Mouse (Mus musculus) left cerebral cortex, postnatal 36 days (tissue): ENCODE data around the gene Plekha8. TPM values are rescaled to one million over a fixed set of nuclear protein-coding genes. Genes with fewer than 3 reads are reported as not detected.

Experiments
- DNase-seq, 2 experiments: peaks; one replicate each; pipeline ENCODE4 v3.0.0; 2021 to 2022; ENCODE audit warnings: low spot score in 2 of 2, mixed read lengths in 1 of 2
- intact Hi-C: fragments of 180-260 bp; cut with DNase I; formaldehyde crosslinking; loops from one replicate; pipeline ENCODE4 v1.15.1; 2025
- total RNA-seq, 2 experiments: library from RNA; stranded (reverse); gene quantifications; 2 replicates each; pipeline ENCODE4 v1.2.3; 2021

The Plekha8 gene
- total RNA-seq, 2 experiments from 2014 or later: 12.3 to 12.6 TPM

DNA sequence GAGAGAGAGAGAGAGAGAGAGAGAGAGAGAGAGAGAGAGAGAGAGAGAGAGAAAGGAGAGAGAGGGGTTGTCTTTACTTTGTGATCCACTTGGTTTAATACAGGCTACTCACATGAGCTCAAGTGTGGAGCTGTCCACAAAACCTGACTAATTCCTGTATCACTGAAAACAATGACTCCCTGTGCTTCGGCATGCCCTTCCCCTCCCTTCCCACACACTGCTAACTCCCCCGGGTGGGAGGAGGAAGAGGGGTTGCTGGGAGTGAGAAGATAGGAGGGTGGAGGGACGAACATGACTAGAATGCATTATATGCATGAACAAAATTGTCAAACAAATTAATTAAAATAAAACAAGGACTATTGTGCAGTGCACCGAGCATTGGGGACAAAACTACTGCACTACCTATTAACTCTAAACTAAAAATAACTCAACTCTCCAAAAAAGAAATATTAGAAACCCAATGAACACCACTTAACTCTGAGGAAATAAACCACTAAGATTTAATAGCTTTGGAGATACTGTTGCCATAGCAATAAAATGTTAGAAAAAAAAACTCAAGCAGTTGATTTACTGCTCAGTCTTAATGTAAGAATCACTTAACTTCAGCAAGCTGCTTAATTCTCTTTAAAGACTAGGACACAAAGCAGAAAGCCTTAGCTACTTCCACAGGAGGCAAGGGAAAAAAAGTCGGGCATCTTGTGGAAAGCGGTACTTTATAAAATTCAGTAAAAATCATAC lies 21.5 kb upstream of the Plekha8 start:
- DNase-seq: no peak
- intact Hi-C loops: no loop called here

DNA sequence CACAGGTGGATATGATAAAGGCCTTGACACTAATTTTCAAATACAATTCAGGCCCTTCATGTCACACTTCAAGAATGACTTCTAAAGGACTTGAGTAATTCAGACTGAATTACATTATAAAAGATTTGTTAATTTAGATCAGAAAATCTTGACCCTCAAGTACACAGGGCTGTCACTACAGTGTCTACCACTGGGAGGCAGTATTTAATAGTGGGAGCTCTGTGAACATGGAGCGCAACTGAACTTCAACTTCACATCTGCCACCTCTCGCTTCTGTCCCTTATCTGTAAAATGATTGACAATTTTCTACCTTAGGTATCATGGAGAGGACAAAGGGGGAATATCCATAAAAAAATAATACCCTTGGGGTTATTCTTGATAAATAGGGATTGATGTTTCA lies 8.7 kb upstream of the Plekha8 start:
- peak in 1 of 2 experiments; percentile 21 for DNase-seq
- intact Hi-C loops: no loop called here

DNA sequence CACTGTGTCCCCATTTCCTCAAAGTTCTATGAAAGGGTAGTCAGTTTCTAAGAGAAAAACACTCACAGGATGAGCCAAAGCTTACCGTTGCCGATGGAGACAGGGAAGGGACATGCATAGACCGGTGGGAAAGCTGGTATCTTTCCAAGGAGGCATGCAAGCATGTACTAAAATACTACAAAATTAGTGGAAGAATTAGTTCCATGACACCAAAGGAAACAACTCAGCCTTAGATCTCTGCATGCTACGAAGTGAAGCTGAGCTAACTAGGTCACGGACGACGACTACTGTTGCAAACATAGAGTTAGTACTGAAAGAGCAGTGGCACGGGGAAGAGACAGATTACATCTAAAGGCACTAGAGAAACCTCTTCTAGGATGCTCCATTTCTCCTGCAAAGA lies 8.0 kb upstream of the Plekha8 start:
- intact Hi-C loops: no loop called here
- no peak for DNase-seq

DNA sequence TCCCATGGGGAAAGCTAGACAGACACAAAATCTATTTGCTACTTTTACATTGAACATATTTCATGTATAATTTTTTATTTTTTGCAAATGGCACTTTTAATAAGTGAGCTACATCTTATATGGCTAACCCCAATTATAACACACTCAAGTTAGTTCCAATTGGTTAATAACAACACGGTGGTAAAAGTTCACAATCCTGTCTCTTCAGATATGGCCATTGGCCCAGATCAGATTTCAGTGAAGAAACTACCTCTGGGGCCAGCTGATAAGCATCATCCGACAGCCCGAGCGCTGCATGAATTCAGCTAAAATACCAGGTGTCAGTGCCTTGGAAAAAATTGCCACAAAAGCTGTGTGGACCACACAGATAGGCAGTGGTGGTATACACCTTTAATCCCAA lies 7.2 kb upstream of the Plekha8 start:
- DNase-seq: no peak
- intact Hi-C loops: no loop called here

DNA sequence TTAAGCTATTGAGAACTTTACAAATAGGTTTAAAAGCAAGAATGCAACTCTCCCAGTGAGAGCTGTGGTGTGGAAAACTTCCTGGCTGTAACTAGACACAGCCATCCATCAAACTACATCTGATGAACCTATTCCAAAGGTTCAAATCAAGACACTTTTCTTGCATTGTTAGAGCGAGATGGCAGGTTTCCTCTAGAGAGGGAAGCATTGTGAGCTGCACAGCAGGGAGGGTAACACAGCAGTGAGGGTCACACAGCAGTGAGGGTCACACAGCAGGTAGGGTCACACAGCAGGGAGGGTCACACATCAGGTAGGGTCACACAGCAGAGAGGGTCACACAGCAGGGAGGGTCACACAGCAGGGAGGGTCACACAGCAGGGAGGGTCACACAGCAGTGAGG lies 6.7 kb upstream of the Plekha8 start:
- no peak for DNase-seq
- intact Hi-C loops: no loop called here

DNA sequence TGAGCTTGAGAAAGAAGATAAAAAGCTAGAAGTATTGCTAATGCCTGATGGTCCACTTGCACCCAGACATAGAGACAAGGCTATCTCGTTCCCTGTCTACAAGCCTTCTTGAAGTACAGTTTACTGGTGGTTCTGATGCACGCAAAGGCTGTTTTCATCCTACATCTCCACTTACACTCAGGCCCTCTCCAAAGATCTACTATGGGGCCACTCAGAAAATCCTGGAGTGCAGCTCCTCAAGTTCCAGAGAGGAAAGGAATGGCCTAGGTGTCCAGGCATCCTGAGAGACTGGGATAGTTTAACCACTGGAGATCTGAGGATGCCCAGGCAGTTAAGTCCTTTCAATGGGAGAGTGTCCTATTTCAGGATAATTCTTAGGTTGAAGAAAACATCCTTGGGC lies 4.2 kb upstream of the Plekha8 start:
- intact Hi-C loops: loop anchor here (10.0 kb wide), 1 partner anchor 564 kb away; no protein-coding TSS in a partner anchor
- DNase-seq: no peak

DNA sequence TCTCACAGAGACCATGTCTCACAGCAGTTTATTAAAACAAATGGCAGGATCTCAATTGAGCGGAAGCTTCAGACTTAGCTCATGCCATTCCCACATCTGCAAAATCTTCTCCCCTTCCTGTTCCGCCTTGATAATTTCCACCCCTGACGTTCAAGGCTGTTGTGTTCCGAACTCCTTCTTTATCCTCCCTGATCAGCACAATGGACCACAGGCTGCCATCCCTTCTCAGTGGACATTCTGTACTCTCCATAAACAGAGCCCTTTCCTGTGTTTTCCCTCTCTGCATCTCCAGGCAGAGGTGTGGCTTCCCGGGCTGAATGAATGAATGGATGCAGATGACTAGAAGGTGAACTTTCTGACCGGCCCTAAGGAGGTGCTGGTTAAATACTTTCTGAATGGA lies 3.1 kb upstream of the Plekha8 start:
- DNase-seq: no peak
- intact Hi-C loops: loop anchor here (10.0 kb wide), 1 partner anchor 563 kb away; no protein-coding TSS in a partner anchor

DNA sequence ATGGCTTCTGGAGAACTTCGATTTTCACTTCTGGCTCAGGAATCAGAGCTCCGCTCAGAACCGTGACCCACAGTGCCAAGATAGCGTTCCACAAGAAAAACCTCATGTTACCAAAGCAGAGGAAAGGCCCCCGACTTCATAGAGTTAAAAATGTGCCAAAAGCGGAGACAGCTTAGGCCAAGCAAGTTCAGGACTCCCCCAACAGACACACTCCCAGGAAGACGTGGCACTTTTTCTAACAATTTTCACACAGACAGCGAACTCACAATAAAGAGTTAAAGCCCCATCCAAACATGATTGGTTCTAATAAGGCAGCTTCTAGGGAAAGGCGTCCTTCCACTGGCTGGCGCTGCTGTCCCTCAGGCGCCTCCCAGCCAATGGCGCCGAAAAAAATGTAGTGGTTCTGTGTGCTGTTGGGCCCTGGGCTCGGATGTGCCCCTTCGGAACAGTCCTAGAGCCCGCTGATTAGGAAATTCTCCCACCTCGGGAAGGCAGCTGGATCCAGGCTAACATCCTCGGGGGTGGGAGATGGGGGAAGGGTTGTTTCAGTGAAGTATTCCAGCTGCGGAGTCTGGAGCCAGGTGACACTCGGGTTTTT lies 1.9 kb upstream of the Plekha8 start:
- peak; percentile 93 to 95 for DNase-seq
- intact Hi-C loops: loop anchor here (10.0 kb wide), 1 partner anchor 562 kb away; no protein-coding TSS in a partner anchor

DNA sequence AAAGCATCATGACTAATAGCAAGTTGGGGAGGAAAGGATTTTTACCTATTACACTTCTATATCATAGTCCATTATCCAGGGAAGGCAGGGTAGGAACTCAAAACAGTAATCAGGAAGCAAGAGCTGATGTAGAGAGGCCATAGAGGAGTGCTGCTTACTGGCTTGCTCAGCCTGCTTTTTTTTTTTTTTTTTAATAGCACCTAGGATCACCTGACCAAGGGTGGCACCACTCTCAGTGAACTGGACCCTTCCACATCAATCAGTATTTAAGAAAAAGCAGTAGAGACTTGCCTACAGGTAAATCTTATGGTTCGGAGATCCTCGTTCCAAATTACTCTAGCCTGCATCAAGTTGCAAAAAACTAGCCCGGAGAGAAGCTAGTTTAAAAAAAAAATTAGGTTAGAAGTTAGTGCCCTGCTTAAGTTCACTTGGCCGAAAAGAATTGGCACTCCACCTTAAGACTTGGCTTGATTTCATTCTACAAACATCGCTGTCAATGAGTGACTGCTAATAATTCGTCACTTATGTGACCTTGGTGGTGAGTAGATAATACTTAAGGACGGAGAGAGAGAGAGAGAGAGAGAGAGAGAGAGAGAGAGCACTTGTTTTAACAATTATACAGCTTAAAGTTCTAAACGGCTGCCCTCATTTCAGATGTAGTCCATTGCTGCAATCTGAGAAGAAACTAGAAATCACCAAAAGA lies 994 bp upstream of the Plekha8 start:
- DNase-seq: no peak
- intact Hi-C loops: loop anchor here (2.0 to 10.0 kb wide), 2 partner anchors 87 to 561 kb away; partner anchors contain the start of gene Mturn

DNA sequence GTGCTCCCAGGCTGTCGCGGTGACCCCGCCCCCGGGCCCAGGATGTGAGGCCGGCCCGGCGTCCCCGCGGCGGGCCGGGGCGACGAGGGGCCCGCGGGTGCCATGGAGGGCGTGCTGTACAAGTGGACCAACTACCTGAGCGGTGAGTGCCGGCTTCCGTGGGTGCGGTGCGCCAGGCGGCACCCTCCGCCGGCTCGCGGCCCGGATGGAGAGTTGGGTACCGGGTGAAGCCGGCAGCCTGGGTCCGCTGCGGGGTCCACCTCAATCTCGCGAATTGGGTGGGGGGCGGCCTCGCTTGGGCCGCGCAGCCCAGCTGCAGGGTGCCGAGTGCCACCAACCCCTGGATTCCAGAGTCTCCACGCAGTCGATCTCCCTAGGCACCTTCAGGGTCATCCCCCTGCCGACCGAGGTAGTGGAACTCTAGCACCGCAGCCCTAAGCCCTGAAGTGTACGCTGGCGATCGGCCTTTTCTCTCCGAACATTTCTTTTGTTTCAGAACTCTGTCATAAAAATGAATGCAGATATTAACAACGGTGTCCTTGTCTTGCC lies 493 bp downstream of the Plekha8 start:
- no peak for DNase-seq
- intact Hi-C loops: loop anchor here (2.0 to 10.0 kb wide), 3 partner anchors 85 to 559 kb away; partner anchors contain the start of gene Mturn

DNA sequence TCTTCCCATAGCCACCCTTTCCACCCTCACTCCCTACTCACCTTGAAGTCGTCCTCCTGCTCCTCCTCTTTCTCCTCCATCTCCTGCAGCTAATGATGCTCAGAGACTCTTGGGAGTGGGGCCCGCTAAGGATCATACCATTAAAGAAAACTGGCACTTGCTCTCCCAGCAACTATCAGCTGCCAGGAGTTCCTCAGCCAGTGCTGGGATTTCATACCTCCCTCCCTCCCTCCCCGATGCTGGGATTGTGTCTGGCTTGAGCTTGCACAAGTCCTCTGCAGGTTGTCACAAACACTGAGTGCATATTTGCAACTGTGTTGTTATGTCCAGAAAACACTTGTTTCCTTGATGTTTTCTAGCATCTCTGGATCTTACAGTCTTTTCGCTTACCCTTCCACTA lies 2.3 kb downstream of the Plekha8 start, which contains the start of gene Fkbp14:
TSS of gene Fkbp14 (minus strand) at position 101 of the 400 bp plus-strand sequence.
- DNase-seq: no peak
- intact Hi-C loops: loop anchor here (5.0 to 10.0 kb wide), 2 partner anchors 215 to 558 kb away; no protein-coding TSS in a partner anchor

DNA sequence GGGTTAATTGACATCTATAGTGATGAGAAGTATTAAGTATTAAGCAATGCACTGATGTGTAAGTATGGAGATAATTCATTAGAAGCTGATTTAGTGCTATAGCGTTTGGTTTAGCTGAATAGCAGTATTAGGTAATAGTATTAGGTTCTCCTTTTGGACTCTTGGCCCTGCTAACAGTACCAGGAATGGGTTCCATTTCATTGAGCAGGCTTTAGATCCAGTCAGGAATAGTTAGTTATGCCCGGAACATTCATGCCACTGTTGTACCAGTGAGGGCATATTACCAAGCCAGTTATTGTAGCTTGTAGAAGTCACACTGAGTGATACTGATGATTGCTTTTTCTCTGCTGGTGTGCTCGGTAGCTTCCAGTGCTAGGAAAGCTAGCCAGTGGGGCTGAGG lies 2.8 kb downstream of the Plekha8 start:
- no peak for DNase-seq
- intact Hi-C loops: loop anchor here (5.0 to 10.0 kb wide), 2 partner anchors 215 to 557 kb away; no protein-coding TSS in a partner anchor

DNA sequence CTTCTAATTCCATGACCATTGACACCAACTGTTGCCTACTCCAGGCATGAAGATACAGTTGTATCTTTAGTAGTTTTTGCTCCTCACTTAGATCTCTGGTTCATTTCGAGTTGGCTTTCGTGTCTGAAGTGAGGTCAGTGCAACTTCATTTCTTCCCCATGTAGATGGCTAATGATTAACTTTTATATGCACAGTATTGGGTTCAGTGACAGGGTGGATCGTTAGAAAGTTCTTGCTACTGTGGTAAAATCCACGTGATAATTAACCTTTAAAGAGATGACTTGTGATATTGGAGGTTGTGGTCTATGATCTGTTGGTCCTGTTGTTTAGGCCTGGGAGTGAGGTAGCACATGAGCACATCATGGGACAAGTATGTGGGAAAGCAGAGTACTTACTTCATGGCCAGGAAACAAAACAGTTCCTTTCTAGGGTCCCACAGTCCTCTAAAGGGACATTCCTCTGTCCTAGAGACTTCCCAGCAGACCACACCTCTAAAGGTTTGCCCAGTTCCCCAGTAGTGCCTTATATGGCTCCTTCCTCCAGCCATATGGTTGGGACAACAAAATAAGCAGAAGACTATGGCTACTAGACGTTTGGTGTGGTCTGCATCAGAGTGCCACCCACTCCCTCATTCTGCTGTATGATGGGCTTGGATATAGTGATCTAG lies 5.9 kb downstream of the Plekha8 start:
- no peak for DNase-seq
- intact Hi-C loops: no loop called here

DNA sequence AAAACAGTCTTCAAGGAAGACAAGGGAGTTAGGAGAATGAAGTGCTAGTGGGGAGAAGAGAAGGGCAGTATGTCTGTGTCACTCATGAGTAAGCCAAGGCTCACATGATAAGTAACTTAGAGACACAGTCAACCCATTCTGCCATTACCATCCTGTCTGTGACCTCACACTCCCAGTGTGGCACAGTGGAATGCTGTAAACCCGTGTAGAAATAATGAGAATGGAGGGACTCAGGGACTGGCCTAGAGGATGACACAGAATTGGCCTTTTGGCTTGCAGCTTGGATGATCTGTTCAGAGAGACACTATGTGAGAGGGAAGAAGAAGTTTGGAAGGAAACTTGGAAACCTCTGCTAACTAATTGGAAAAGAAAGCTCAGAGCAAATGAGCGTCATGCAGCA lies 8.0 kb downstream of the Plekha8 start:
- no peak for DNase-seq
- intact Hi-C loops: no loop called here

DNA sequence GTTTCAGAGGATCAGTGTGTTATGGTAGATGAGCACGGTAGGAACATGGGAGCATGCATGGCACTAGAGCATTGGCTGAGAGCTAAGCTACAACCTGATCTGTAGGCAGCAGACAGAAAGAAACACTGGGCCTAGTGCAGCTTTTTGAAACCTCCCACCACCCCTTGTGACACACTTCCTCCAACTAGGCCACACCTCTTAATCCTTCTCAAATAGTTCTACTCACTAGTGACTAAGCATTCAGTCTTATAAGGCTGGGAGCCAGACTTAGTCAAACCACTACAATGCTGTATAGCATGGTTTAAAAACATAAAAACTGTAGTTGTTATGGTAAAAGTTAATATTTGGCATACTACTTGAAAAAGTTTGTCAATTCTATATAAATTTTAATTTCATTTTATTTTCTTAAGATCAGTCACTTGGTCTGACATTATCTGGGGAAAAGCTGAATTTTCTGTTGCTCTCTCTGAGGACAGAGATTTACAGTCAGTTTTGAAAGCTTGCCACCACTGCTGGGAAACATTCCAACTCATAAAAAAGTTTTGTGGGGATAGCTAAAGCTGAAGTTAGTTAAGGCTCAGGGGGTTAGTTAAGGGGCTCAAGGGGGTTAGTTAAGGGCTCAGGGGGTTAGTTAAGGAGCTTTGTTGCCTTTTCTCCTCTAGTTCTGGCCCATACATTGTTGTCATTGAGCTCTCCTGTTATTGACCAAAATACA lies 9.2 kb downstream of the Plekha8 start:
- intact Hi-C loops: no loop called here
- no peak for DNase-seq

DNA sequence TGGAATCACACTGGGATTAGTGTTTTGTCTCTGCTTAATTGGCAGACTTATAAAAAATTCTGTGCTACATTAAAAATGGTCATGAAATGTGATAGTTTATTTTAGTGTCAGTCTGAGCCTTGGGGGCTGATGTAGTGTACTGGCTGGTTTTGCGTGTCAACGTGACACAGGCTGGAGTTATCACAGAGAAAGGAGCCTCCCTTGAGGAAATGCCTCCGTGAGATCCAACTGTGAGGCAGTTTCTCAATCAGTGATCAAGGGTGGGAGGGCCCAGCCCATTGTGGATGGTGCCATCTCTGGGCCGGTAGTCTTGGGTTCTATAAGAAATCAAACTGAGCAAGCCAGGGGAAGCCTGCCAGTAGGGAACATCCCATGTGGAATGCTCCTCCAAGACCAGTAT lies 11.3 kb downstream of the Plekha8 start:
- no peak for DNase-seq
- intact Hi-C loops: no loop called here

DNA sequence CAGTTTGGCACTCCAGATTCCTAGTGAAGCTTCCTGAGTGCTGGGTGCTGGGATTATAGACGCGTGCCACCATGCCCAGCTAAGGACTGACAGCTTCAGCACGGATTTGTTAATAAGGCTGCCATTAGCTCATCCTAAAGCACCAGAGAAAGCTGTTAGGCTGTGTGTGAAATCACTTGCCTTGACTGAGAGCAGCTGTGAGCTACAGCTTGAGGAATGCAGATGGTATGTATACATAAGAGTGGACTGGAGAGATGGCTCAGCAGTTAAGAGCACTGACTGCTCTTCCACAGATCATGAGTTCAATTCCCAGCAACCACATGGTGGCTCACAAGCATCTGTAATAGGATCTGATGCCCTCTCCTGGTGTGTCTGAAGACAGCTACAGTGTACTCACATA lies 22.5 kb downstream of the Plekha8 start:
- intact Hi-C loops: no loop called here
- DNase-seq: no peak

DNA sequence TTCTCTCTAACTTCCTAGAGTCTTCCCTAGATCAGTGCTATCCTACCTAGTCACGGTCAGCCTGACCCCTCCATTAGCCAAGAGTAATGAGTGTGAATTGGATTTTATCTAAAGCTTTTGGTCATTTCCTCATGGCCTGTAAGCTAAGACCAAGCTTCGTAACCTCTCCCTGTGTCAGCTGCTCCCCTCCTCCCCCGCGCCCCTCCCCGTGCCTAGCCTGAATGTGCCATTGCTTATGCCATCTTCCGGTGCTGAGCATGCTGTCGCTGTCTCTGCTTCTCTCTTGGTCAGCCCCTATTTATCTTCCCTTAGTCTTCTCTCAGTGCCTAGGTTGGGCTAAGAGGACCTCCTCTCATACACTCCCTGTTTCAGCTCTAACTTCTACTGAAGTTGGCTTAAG lies 24.6 kb downstream of the Plekha8 start:
- intact Hi-C loops: no loop called here

DNA sequence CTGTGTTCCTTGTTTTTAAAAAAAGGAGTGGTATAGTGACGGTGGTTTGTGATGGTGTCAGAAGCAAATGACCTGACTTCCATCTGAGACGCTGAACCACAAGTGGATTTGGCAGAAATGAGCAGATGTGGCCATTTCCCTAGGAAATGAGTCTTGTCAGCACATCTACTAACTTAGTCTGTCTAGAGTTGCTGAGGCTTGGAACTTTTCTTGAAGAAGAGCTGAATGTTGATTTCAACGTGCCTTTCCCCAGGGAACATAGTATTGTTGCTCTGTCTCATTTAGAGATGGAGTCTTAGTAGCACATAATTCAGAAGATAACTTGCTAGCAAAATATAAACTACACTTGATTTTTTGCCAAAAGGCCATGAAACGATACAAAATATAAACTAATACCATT lies 25.4 kb downstream of the Plekha8 start:
- intact Hi-C loops: no loop called here
- no peak for DNase-seq

More for the DNA sequence above, 24.6 kb downstream of the Plekha8 start:
- DNase-seq: no peak
